In the genomic region with DNA sequence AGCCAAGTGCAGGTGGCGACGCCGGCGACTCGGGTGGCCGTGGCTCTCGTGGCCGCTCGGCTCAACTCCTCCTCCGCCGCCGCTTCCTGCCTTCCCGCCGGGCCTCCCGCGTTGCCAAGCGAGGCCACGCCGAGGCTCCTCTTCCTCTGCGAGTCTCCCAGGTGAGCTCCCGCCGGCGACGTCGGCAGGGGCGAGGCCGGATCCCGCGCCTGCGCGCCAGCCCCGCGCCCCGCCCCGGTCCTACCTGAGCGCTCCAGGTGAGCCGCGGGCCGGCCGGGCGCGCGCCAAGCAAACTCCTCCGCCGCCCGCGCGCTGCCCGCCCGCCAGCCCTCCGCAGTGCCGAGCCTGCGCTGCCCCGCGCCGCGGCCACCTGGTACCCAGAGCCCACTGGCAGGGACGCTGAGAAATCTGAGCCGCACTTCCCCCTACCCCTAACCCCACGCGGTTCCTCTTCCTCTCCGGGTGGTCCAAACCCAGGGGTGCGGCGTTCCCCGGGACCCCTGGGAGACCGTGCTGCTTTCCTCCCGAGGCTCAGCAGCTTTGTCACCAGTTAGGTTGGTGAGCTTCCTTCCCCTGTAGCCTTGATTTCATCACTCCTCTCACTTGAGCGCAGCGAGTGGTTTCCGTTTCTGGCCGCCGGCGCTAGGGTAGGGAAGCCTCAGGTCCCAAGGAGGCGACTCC, we compare ENCODE assay signal across 8 mouse cellular contexts. TPM values are rescaled to one million over a fixed set of nuclear protein-coding genes. Genes with fewer than 3 reads are reported as not detected.
DNase-seq lines count a peak whose midpoint lies in the region; ATAC-seq and TF ChIP-seq lines count a peak whose summit lies in the region.

Gene Galnt3, minus strand, starts transcription at position 404 of the 681 bp plus-strand sequence.

- peak; percentile 15 to 23 for DNase-seq in cerebellum, adult 2 months
- DNase-seq in cerebellum, adult 9-10 months = no peak
- DNase-seq in c-Kit-positive CD71-negative TER-119-negative erythroid progenitor cells, embryonic 14.5 days (ENCODE audit: low read depth) = peak; percentile 37
- no peak for DNase-seq in liver, embryonic 13.5 days
- DNase-seq in monocyte, adult 2 months (ENCODE audit: low read depth in 1 of 2, low spot score in 2 of 2) = peak; percentile 30 to 31

- H3K36me3 ChIP-seq in heart, embryonic 12.5 days = no peaks in the 10 kb centered on the region
- no peaks in the 10 kb centered on the region for H3K36me3 ChIP-seq in kidney, embryonic 14.5 days (ENCODE audit: control insufficient read depth, insufficient read depth, low read length)
- no peaks in the 10 kb centered on the region for H3K36me3 ChIP-seq in liver, embryonic 13.5 days
- H3K36me3 ChIP-seq in stomach, embryonic 15.5 days = no peaks in the 10 kb centered on the region

- peak within 1 kb of the TSS; percentile 100 for H3K4me2 ChIP-seq in heart, embryonic 12.5 days
- H3K4me2 ChIP-seq in kidney, embryonic 14.5 days (replicated peaks; ENCODE audit: low read depth, low read length) = peak within 1 kb of the TSS; percentile 100
- H3K4me2 ChIP-seq in liver, embryonic 13.5 days = peak within 1 kb of the TSS; percentile 77
- H3K4me2 ChIP-seq in stomach, embryonic 15.5 days = peak within 1 kb of the TSS; percentile 100

- H3K27me3 ChIP-seq in cerebellum, adult 2 months (ENCODE audit: control insufficient read depth, insufficient read depth, low read length) = no peaks in the 10 kb centered on the region
- H3K27me3 ChIP-seq in heart, embryonic 12.5 days (replicated peaks) = peaks cover 43% of the 10 kb centered on the region
- H3K27me3 ChIP-seq in kidney, embryonic 14.5 days (ENCODE audit: control insufficient read depth, insufficient read depth, low read length) = peaks cover 18% of the 10 kb centered on the region
- peaks cover 41% of the 10 kb centered on the region for H3K27me3 ChIP-seq in liver, embryonic 13.5 days
- H3K27me3 ChIP-seq in stomach, embryonic 15.5 days (replicated peaks) = peaks cover 4% of the 10 kb centered on the region; the same call in 1 of the 2 replicates

- ATAC-seq in heart, embryonic 12.5 days (ENCODE audit: insufficient number of reproducible peaks, low FRiP score) = peak; percentile 22; the same call in 1 of the 2 replicates
- ATAC-seq in kidney, embryonic 14.5 days (ENCODE audit: low FRiP score, low TSS enrichment) = peak; percentile 77
- no peak; the same call in 1 of the 2 replicates for ATAC-seq in liver, embryonic 13.5 days (ENCODE audit: low read depth)
- peak; percentile 94 for ATAC-seq in stomach, embryonic 15.5 days (ENCODE audit: insufficient read depth, low FRiP score, low read depth)

- no peaks in the 10 kb centered on the region for H3K4me1 ChIP-seq in cerebellum, adult 2 months (ENCODE audit: control insufficient read depth, insufficient read depth, low read length)
- H3K4me1 ChIP-seq in heart, embryonic 12.5 days (replicated peaks) = peaks cover 11% of the 10 kb centered on the region
- H3K4me1 ChIP-seq in kidney, embryonic 14.5 days (ENCODE audit: control insufficient read depth, insufficient read depth, low read length) = no peaks in the 10 kb centered on the region
- no peaks in the 10 kb centered on the region; the same call in none of the 2 replicates for H3K4me1 ChIP-seq in liver, embryonic 13.5 days (replicated peaks)
- peaks cover 5% of the 10 kb centered on the region; the same call in 1 of the 2 replicates for H3K4me1 ChIP-seq in stomach, embryonic 15.5 days

- 1% methylated on average over 70 of the region's 74 CpGs for WGBS in cerebellum, adult 2 months
- WGBS in heart, embryonic 12.5 days = under 1% methylated on average over 74 of the region's 74 CpGs
- WGBS in kidney, embryonic 14.5 days = under 1% methylated on average over 41 of the region's 74 CpGs
- under 1% methylated on average over 72 of the region's 74 CpGs for WGBS in liver, embryonic 13.5 days (ENCODE audit: insufficient replicate concordance)
- WGBS in stomach, embryonic 15.5 days = under 1% methylated on average over 72 of the region's 74 CpGs

- H3K9ac ChIP-seq in heart, embryonic 12.5 days = peak within 1 kb of the TSS; percentile 68
- H3K9ac ChIP-seq in kidney, embryonic 14.5 days (ENCODE audit: low read depth, low read length) = peak within 1 kb of the TSS; percentile 66
- H3K9ac ChIP-seq in liver, embryonic 13.5 days = no peak within 1 kb of the TSS; the same call in 1 of the 2 replicates
- H3K9ac ChIP-seq in stomach, embryonic 15.5 days = peak within 1 kb of the TSS; percentile 52

- TF ChIP-seq CTCF in cerebellum, adult 2 months (IDR thresholded peaks at IDR 0.05; ENCODE audit: borderline replicate concordance, insufficient read depth, low read depth, low read length) = no peak

- no peak for TF ChIP-seq POLR2A in cerebellum, adult 2 months (IDR thresholded peaks at IDR 0.05; ENCODE audit: borderline replicate concordance, insufficient read depth, low read length)

- H3K27ac ChIP-seq in cerebellum, adult 2 months (ENCODE audit: insufficient read depth, low read length) = no peak within 1 kb of the TSS
- no peak within 1 kb of the TSS for H3K27ac ChIP-seq in heart, embryonic 12.5 days (ENCODE audit: poor library complexity, severe bottlenecking)
- no peak within 1 kb of the TSS for H3K27ac ChIP-seq in kidney, embryonic 14.5 days (ENCODE audit: low read depth, low read length)
- no peak within 1 kb of the TSS for H3K27ac ChIP-seq in liver, embryonic 13.5 days
- no peak within 1 kb of the TSS for H3K27ac ChIP-seq in stomach, embryonic 15.5 days

- H3K9me3 ChIP-seq in heart, embryonic 12.5 days (replicated peaks) = no peaks in the 10 kb centered on the region
- no peaks in the 10 kb centered on the region for H3K9me3 ChIP-seq in kidney, embryonic 14.5 days (ENCODE audit: control insufficient read depth, low read length)
- no peaks in the 10 kb centered on the region for H3K9me3 ChIP-seq in liver, embryonic 13.5 days (replicated peaks)
- no peaks in the 10 kb centered on the region for H3K9me3 ChIP-seq in stomach, embryonic 15.5 days

- H3K4me3 ChIP-seq in cerebellum, adult 2 months (replicated peaks; ENCODE audit: insufficient read depth, low read depth, low read length) = peak within 1 kb of the TSS; percentile 52
- peak within 1 kb of the TSS; percentile 91 for H3K4me3 ChIP-seq in heart, embryonic 12.5 days
- H3K4me3 ChIP-seq in kidney, embryonic 14.5 days (ENCODE audit: low read length) = peak within 1 kb of the TSS; percentile 72
- H3K4me3 ChIP-seq in liver, embryonic 13.5 days (replicated peaks) = peak within 1 kb of the TSS; percentile 56
- H3K4me3 ChIP-seq in stomach, embryonic 15.5 days (replicated peaks) = peak within 1 kb of the TSS; percentile 71

RNA-seq across cellular contexts. Expression of gene Galnt3, which starts in this region (rescaled TPM):
- 0.33 and 0.41 TPM in 2 replicates for polyA plus RNA-seq in cerebellum, adult 2 months (2012; rRNA removed)
- polyA plus RNA-seq in heart, embryonic 12.5 days (2016; fragmentation: Nextera tagmentation; extraction: Ambion mirVana) = 0.15 TPM in 1 of 2 replicates, not detected in the other
- 7.0 and 9.4 TPM in 2 replicates for polyA plus RNA-seq in kidney, embryonic 14.5 days (2014; fragmentation: Nextera tagmentation; extraction: Ambion mirVana)
- polyA plus RNA-seq in liver, embryonic 13.5 days (2015; fragmentation: Nextera tagmentation; extraction: Ambion mirVana) = 0.23 TPM in 2 replicates
- 9.4 and 10.4 TPM in 2 replicates for polyA plus RNA-seq in stomach, embryonic 15.5 days (2015; fragmentation: Nextera tagmentation; extraction: Ambion mirVana)

Comparison
In these comparisons a context has a peak if more than half of its experiments do, and no peak if none do; other contexts are left out.
1. Peak in DNase-seq and H3K4me3 ChIP-seq in cerebellum, adult 2 months; RNA of the gene not detected or under 1 TPM.
2. Peak in ATAC-seq, H3K4me3 ChIP-seq, H3K9ac ChIP-seq and H3K4me2 ChIP-seq in heart, embryonic 12.5 days; RNA of the gene not detected or under 1 TPM.
3. DNase-seq: peak in c-Kit-positive CD71-negative TER-119-negative erythroid progenitor cells, embryonic 14.5 days (single experiment) and monocyte, adult 2 months (2 of 2); none in cerebellum, adult 9-10 months (single experiment) and liver, embryonic 13.5 days (single experiment).
4. Peak in every context shown above with its lines, with median percentiles within 50 percentile points of each other: H3K4me3 ChIP-seq and H3K4me2 ChIP-seq.